15 mouse cellular contexts compared by ENCODE assay signal in genomic region chr2:72175536-72175935, GRCm38 (mm10).
DNase-seq lines count a peak whose midpoint lies in the region; ATAC-seq and TF ChIP-seq lines count a peak whose summit lies in the region.
"Had no signal": no experiment of that assay in that cellular context is flagged by ENCODE, and none has a peak within 500 bp of the region (broad histone marks: within the 10 kb centered on the region; RNA-seq: fewer than 3 reads in every experiment).

No protein-coding gene starts in this region.

- peak overlapping the region; percentile 50; the same call in 1 of the 2 replicates for H3K9ac ChIP-seq in heart, embryonic 13.5 days
- peak overlapping the region; percentile 47; the same call in 1 of the 2 replicates for H3K9ac ChIP-seq in liver, adult 2 months (ENCODE audit: low read depth, low read length)
- no peak overlapping the region for H3K9ac ChIP-seq in liver, embryonic 12.5 days
- H3K9ac ChIP-seq: embryonic facial prominence, embryonic 12.5 days; hindbrain, embryonic 14.5 days; midbrain, embryonic 12.5 days had no signal

- H3K27ac ChIP-seq in heart, embryonic 13.5 days (replicated peaks), result peak overlapping the region; percentile 54
- H3K27ac ChIP-seq in liver, adult 2 months (replicated peaks; ENCODE audit: insufficient read depth, low read depth, low read length), result peak overlapping the region; percentile 96
- H3K27ac ChIP-seq in liver, embryonic 12.5 days, result no peak overlapping the region
- H3K27ac ChIP-seq: embryonic facial prominence, embryonic 12.5 days; hindbrain, embryonic 14.5 days; midbrain, embryonic 12.5 days had no signal

- ATAC-seq in heart, embryonic 13.5 days (ENCODE audit: extremely low read depth, insufficient number of reproducible peaks, low FRiP score, low TSS enrichment), result no peak
- ATAC-seq in liver, embryonic 12.5 days, result no peak
- ATAC-seq: Patski had no signal

- H3K36me3 ChIP-seq in heart, embryonic 13.5 days, result no peaks in the 10 kb centered on the region
- no peaks in the 10 kb centered on the region for H3K36me3 ChIP-seq in liver, adult 2 months (ENCODE audit: control insufficient read depth, insufficient read depth, low read length)
- no peaks in the 10 kb centered on the region for H3K36me3 ChIP-seq in liver, embryonic 12.5 days
- H3K36me3 ChIP-seq: embryonic facial prominence, embryonic 12.5 days; midbrain, embryonic 12.5 days had no signal

- no peak for TF ChIP-seq CTCF in liver, adult 2 months (IDR thresholded peaks at IDR 0.05; ENCODE audit: low read depth, low read length)

- H3K4me2 ChIP-seq in heart, embryonic 13.5 days, result peak overlapping the region; percentile 33; the same call in 1 of the 2 replicates
- no peak overlapping the region for H3K4me2 ChIP-seq in liver, embryonic 12.5 days
- H3K4me2 ChIP-seq: embryonic facial prominence, embryonic 12.5 days; hindbrain, embryonic 14.5 days; midbrain, embryonic 12.5 days had no signal

- no peak for TF ChIP-seq POLR2A in liver, adult 2 months (IDR thresholded peaks at IDR 0.05; ENCODE audit: extremely low read depth, insufficient read depth, low read length)

- no peaks in the 10 kb centered on the region for H3K9me3 ChIP-seq in heart, embryonic 13.5 days
- no peaks in the 10 kb centered on the region for H3K9me3 ChIP-seq in liver, embryonic 12.5 days (replicated peaks)
- H3K9me3 ChIP-seq: embryonic facial prominence, embryonic 12.5 days; midbrain, embryonic 12.5 days had no signal

- intact Hi-C loops in heart, postnatal 36 days (cut with DNase I), result no loop called here

- peaks cover 2% of the 10 kb centered on the region for H3K79me2 ChIP-seq in liver, adult 2 months (ENCODE audit: control insufficient read depth, insufficient read depth, low read length)

- peaks cover 37% of the 10 kb centered on the region for H3K4me1 ChIP-seq in heart, embryonic 13.5 days
- peaks cover 43% of the 10 kb centered on the region for H3K4me1 ChIP-seq in liver, adult 2 months (ENCODE audit: control insufficient read depth, insufficient read depth, low read length)
- H3K4me1 ChIP-seq in liver, embryonic 12.5 days, result peaks cover 47% of the 10 kb centered on the region

- peak; percentile 27 to 31 for DNase-seq in cerebellum, adult 18-20 months
- DNase-seq in cerebellum, adult 9-10 months, result no peak
- DNase-seq in heart, postnatal 36 days, result no peak
- DNase-seq in liver, adult 2 months (ENCODE audit: extremely low read depth, low read depth, low spot score), result peak; percentile 45
- DNase-seq in skeletal muscle tissue, adult 2 months (ENCODE audit: low read depth, low spot score), result peak; percentile 27
- no peak for DNase-seq in spleen, postnatal 10 days (ENCODE audit: low spot score in 2 of 2)
- DNase-seq: kidney, adult 18-20 months; lung, postnatal 4 days had no signal

- H3K4me3 ChIP-seq in heart, embryonic 13.5 days, result no peak overlapping the region
- no peak overlapping the region for H3K4me3 ChIP-seq in liver, adult 2 months (ENCODE audit: insufficient read depth, low read depth, low read length)
- H3K4me3 ChIP-seq in liver, embryonic 12.5 days, result no peak overlapping the region
- H3K4me3 ChIP-seq: embryonic facial prominence, embryonic 12.5 days; midbrain, embryonic 12.5 days; myocyte had no signal

- H3K27me3 ChIP-seq in heart, embryonic 13.5 days (replicated peaks), result no peaks in the 10 kb centered on the region
- H3K27me3 ChIP-seq in liver, adult 2 months (ENCODE audit: control insufficient read depth, insufficient read depth, low read length), result no peaks in the 10 kb centered on the region
- no peaks in the 10 kb centered on the region for H3K27me3 ChIP-seq in liver, embryonic 12.5 days (replicated peaks)
- H3K27me3 ChIP-seq: embryonic facial prominence, embryonic 12.5 days; midbrain, embryonic 12.5 days; Patski had no signal

- 50% methylated on average over 7 of the region's 7 CpGs for WGBS in heart, embryonic 13.5 days
- 51% methylated on average over 7 of the region's 7 CpGs for WGBS in liver, adult 2 months
- 62% methylated on average over 7 of the region's 7 CpGs for WGBS in liver, embryonic 12.5 days (ENCODE audit: insufficient replicate concordance)

Comparison
In these comparisons a context has a peak if more than half of its experiments do, and no peak if none do; other contexts are left out.
1. DNase-seq: peak in cerebellum, adult 18-20 months (2 of 2), liver, adult 2 months (single experiment) and skeletal muscle tissue, adult 2 months (single experiment); none in cerebellum, adult 9-10 months (single experiment), heart, postnatal 36 days (0 of 2) and spleen, postnatal 10 days (0 of 2).